ENCODE assay signal across 11 mouse cellular contexts in genomic region chr11:5059230-5059629, GRCm38 (mm10). TPM values are rescaled to one million over a fixed set of nuclear protein-coding genes. Genes with fewer than 3 reads are reported as not detected.
DNase-seq lines count a peak whose midpoint lies in the region; ATAC-seq and TF ChIP-seq lines count a peak whose summit lies in the region.
"Had no signal": no experiment of that assay in that cellular context is flagged by ENCODE, and none has a peak within 500 bp of the region (broad histone marks: within the 10 kb centered on the region; RNA-seq: fewer than 3 reads in every experiment).

No protein-coding gene starts in this region.

- TF ChIP-seq CTCF in kidney, adult 2 months (conservative IDR thresholded peaks at IDR 0.05; ENCODE audit: insufficient read depth, insufficient read length, low read depth, low read length): no peak

- 0 out of 2 replicates have a peak, but pooled peaks cover 3% of the 10 kb centered on the region for H3K36me3 ChIP-seq in kidney, embryonic 15.5 days
- no peaks in the 10 kb centered on the region for H3K36me3 ChIP-seq in kidney, adult 2 months (ENCODE audit: control insufficient read depth, insufficient read depth, low read length)
- H3K36me3 ChIP-seq in neural tube, embryonic 12.5 days: no peaks in the 10 kb centered on the region
- H3K36me3 ChIP-seq: midbrain, embryonic 15.5 days had no signal

- H3K4me1 ChIP-seq in kidney, embryonic 15.5 days: peaks cover 81% of the 10 kb centered on the region
- peaks cover 11% of the 10 kb centered on the region for H3K4me1 ChIP-seq in kidney, adult 2 months (ENCODE audit: control insufficient read depth, insufficient read depth, low read length)
- H3K4me1 ChIP-seq in neural tube, embryonic 12.5 days: peaks cover 48% of the 10 kb centered on the region

- no peaks in the 10 kb centered on the region for H3K9me3 ChIP-seq in kidney, embryonic 15.5 days (replicated peaks)
- H3K9me3 ChIP-seq in neural tube, embryonic 12.5 days: no peaks in the 10 kb centered on the region
- H3K9me3 ChIP-seq: midbrain, embryonic 15.5 days had no signal

- no peak for TF ChIP-seq POLR2A in kidney, adult 2 months (IDR thresholded peaks at IDR 0.05; ENCODE audit: low read depth, low read length)

- DNase-seq in cerebellum, adult 9-11 months: peak; percentile 22
- no peak for DNase-seq in cerebellum, adult 11 months
- DNase-seq in kidney, adult 2 months: no peak
- DNase-seq in neural tube, embryonic 10.5 days (ENCODE audit: extremely low spot score, low spot score): no peak
- DNase-seq in testis, postnatal 10 days (ENCODE audit: low spot score): peak; percentile 59
- DNase-seq in ovary, adult 18-20 months (ENCODE audit: low spot score): no peak
- DNase-seq: cerebellum, adult 11-12 months had no signal

- H3K27ac ChIP-seq in kidney, embryonic 15.5 days: no peak overlapping the region
- H3K27ac ChIP-seq in kidney, adult 2 months (ENCODE audit: insufficient read depth, low read depth, low read length): no peak overlapping the region
- no peak overlapping the region for H3K27ac ChIP-seq in neural tube, embryonic 12.5 days
- H3K27ac ChIP-seq: midbrain, embryonic 15.5 days had no signal

- ATAC-seq in kidney, embryonic 15.5 days (replicated peaks; ENCODE audit: low FRiP score): no peak
- no peak for ATAC-seq in neural tube, embryonic 12.5 days (ENCODE audit: low FRiP score, low read depth)
- ATAC-seq: midbrain, embryonic 15.5 days had no signal

- H3K4me3 ChIP-seq in kidney, embryonic 15.5 days (replicated peaks): no peak overlapping the region
- no peak overlapping the region for H3K4me3 ChIP-seq in kidney, adult 2 months (ENCODE audit: insufficient read depth, low read depth, low read length)
- H3K4me3 ChIP-seq in neural tube, embryonic 12.5 days: 0 out of 2 replicates have a peak overlapping the region, but pooled peaks have one; percentile 7
- H3K4me3 ChIP-seq: erythroblast, embryonic 14.5 days had no signal

- H3K9ac ChIP-seq in kidney, embryonic 15.5 days: no peak overlapping the region
- H3K9ac ChIP-seq in neural tube, embryonic 12.5 days: no peak overlapping the region
- H3K9ac ChIP-seq: midbrain, embryonic 15.5 days had no signal

- 20% methylated on average over 14 of the region's 14 CpGs for WGBS in kidney, embryonic 15.5 days
- 45% methylated on average over 14 of the region's 14 CpGs for WGBS in kidney, adult 2 months
- 24% methylated on average over 14 of the region's 14 CpGs for WGBS in neural tube, embryonic 12.5 days

- peaks cover 87% of the 10 kb centered on the region for H3K27me3 ChIP-seq in kidney, embryonic 15.5 days
- no peaks in the 10 kb centered on the region for H3K27me3 ChIP-seq in kidney, adult 2 months (replicated peaks; ENCODE audit: control insufficient read depth, insufficient read depth, low read length)
- peaks cover 95% of the 10 kb centered on the region for H3K27me3 ChIP-seq in neural tube, embryonic 12.5 days (replicated peaks)

- peak overlapping the region; percentile 98 for H3K4me2 ChIP-seq in kidney, embryonic 15.5 days
- H3K4me2 ChIP-seq in neural tube, embryonic 12.5 days (replicated peaks): no peak overlapping the region
- H3K4me2 ChIP-seq: midbrain, embryonic 15.5 days had no signal

RNA-seq across cellular contexts. Expression of gene Rasl10a, which starts 1.3 kb away (rescaled TPM):
- polyA plus RNA-seq in kidney, embryonic 15.5 days (2015; fragmentation: Nextera tagmentation; extraction: Ambion mirVana): 2.8 and 4.2 TPM in 2 replicates
- 1.1 and 1.3 TPM in 2 replicates for polyA plus RNA-seq in kidney, adult 2 months (2012; rRNA removed)
- 0.75 and 0.92 TPM in 2 replicates for polyA plus RNA-seq in neural tube, embryonic 12.5 days (2016; fragmentation: Nextera tagmentation; extraction: Ambion mirVana)
- polyA plus RNA-seq: erythroblast, embryonic 14.5 days had no signal

RNA-seq across cellular contexts. Expression of gene Gas2l1, which starts 5.9 kb away (rescaled TPM):
- polyA plus RNA-seq in kidney, embryonic 15.5 days (2015; fragmentation: Nextera tagmentation; extraction: Ambion mirVana): 33.1 and 34.6 TPM in 2 replicates
- polyA plus RNA-seq in kidney, adult 2 months (2012; rRNA removed): 40.2 and 48.3 TPM in 2 replicates
- polyA plus RNA-seq in neural tube, embryonic 12.5 days (2016; fragmentation: Nextera tagmentation; extraction: Ambion mirVana): 36.5 and 39.9 TPM in 2 replicates

RNA-seq across cellular contexts. Expression of gene Rhbdd3, which starts 39.5 kb away (rescaled TPM):
- polyA plus RNA-seq in kidney, embryonic 15.5 days (2015; fragmentation: Nextera tagmentation; extraction: Ambion mirVana): 26.4 and 31.9 TPM in 2 replicates
- polyA plus RNA-seq in kidney, adult 2 months (2012; rRNA removed): 26.4 and 35.6 TPM in 2 replicates
- polyA plus RNA-seq in neural tube, embryonic 12.5 days (2016; fragmentation: Nextera tagmentation; extraction: Ambion mirVana): 26.7 and 26.9 TPM in 2 replicates

RNA-seq across cellular contexts. Expression of gene Ewsr1, which starts 39.8 kb away (rescaled TPM):
- 788 and 840 TPM in 2 replicates for polyA plus RNA-seq in kidney, embryonic 15.5 days (2015; fragmentation: Nextera tagmentation; extraction: Ambion mirVana)
- polyA plus RNA-seq in kidney, adult 2 months (2012; rRNA removed): 204 and 218 TPM in 2 replicates
- polyA plus RNA-seq in neural tube, embryonic 12.5 days (2016; fragmentation: Nextera tagmentation; extraction: Ambion mirVana): 819 and 832 TPM in 2 replicates

Comparison
In these comparisons a context has a peak if more than half of its experiments do, and no peak if none do; other contexts are left out.
1. DNase-seq: peak in cerebellum, adult 9-11 months (single experiment) and testis, postnatal 10 days (single experiment); none in cerebellum, adult 11 months (single experiment), kidney, adult 2 months (single experiment), neural tube, embryonic 10.5 days (single experiment) and ovary, adult 18-20 months (single experiment).